Mouse (Mus musculus) limb, embryonic 11.5 days (tissue): ENCODE measurements at regions not wholly inside any gene's neighbourhood (a gene's known extent, or its start where the extent isn't known, plus 50 kb on each side); places are given as distances from the start of the nearest gene placed in this dataset.
"Not testable (repeated sequence)": the region's sequence is repeated elsewhere in the genome, so short reads cannot be mapped to it uniquely, and the experiment has no call there.

Experiments used
- ATAC-seq: fragments of 200-750 bp; cut with Nextera tagmentation; 2 replicates; pipeline ENCODE4 v1.8.0; 2017; ENCODE audit warnings: low read depth; ENCODE audit not compliant: insufficient number of reproducible peaks, low FRiP score, low TSS enrichment
- DNase-seq: peaks from one replicate; pipeline ENCODE4 v3.0.0-alpha.2; 2015; ENCODE audit warnings: low spot score
- H3K27ac ChIP-seq: fragments of 300-500 bp; sonication (generic); replicated peaks from 2 replicates; pipeline ENCODE4 v1.5.1; 2014; ENCODE audit warnings: low read depth, mild to moderate bottlenecking, low read length
- H3K27me3 ChIP-seq: fragments of 300-500 bp; sonication (generic); 2 replicates; pipeline ENCODE4 v1.6.1; 2014; ENCODE audit warnings: mild to moderate bottlenecking, low read length, mixed read lengths; ENCODE audit not compliant: control insufficient read depth, insufficient read depth
- H3K36me3 ChIP-seq: fragments of 300-500 bp; sonication (generic); 2 replicates; pipeline ENCODE4 v1.6.1; 2014; ENCODE audit warnings: mild to moderate bottlenecking, low read length, moderate library complexity, mixed read lengths; ENCODE audit not compliant: control insufficient read depth, insufficient read depth
- H3K4me1 ChIP-seq: fragments of 300-500 bp; sonication (generic); 2 replicates; pipeline ENCODE4 v1.6.1; 2014; ENCODE audit warnings: low read length, mixed read lengths; ENCODE audit not compliant: control insufficient read depth, insufficient read depth
- H3K4me2 ChIP-seq: fragments of 300-500 bp; sonication (generic); 2 replicates; pipeline ENCODE4 v1.6.1; 2014; ENCODE audit warnings: low read depth, mild to moderate bottlenecking, moderate library complexity; ENCODE audit not compliant: severe bottlenecking
- H3K4me3 ChIP-seq: fragments of 300-500 bp; sonication (generic); 2 replicates; pipeline ENCODE4 v1.5.1; 2014; ENCODE audit warnings: low read depth, low read length
- H3K9ac ChIP-seq: fragments of 300-500 bp; sonication (generic); 2 replicates; pipeline ENCODE4 v1.6.1; 2014; ENCODE audit warnings: mild to moderate bottlenecking, low read length
- H3K9me3 ChIP-seq: fragments of 300-500 bp; sonication (generic); 2 replicates; pipeline ENCODE4 v1.6.1; 2016; ENCODE audit warnings: low read length; ENCODE audit not compliant: control insufficient read depth
- WGBS: fragments of 180-500 bp; shearing (Covaris S2); extraction: QIAGEN DNeasy Blood & Tissue Kit; methylation state at CpG from one replicate; pipeline ENCODE4 v1.1.7; 2014; 5-methylcytosine and 5-hydroxymethylcytosine counted together

- ATAC-seq (no peak), DNase-seq (no peak)
- WGBS, result 75% methylated on average over 6 of the region's 6 CpGs
- Histone ChIP-seq H3K36me3 (no peaks in the 10 kb centered on the region), H3K4me3 (no peak overlapping the region), H3K9me3 (no peaks in the 10 kb centered on the region), H3K4me2 (no peak overlapping the region), H3K9ac (no peak overlapping the region), H3K27me3 (no peaks in the 10 kb centered on the region), H3K4me1 (no peaks in the 10 kb centered on the region), H3K27ac (no peak overlapping the region)
These were observed 93.4 kb upstream of the Dlg1 start for GRCm38 (mm10) chr16:31569871-31570270.

DNA sequence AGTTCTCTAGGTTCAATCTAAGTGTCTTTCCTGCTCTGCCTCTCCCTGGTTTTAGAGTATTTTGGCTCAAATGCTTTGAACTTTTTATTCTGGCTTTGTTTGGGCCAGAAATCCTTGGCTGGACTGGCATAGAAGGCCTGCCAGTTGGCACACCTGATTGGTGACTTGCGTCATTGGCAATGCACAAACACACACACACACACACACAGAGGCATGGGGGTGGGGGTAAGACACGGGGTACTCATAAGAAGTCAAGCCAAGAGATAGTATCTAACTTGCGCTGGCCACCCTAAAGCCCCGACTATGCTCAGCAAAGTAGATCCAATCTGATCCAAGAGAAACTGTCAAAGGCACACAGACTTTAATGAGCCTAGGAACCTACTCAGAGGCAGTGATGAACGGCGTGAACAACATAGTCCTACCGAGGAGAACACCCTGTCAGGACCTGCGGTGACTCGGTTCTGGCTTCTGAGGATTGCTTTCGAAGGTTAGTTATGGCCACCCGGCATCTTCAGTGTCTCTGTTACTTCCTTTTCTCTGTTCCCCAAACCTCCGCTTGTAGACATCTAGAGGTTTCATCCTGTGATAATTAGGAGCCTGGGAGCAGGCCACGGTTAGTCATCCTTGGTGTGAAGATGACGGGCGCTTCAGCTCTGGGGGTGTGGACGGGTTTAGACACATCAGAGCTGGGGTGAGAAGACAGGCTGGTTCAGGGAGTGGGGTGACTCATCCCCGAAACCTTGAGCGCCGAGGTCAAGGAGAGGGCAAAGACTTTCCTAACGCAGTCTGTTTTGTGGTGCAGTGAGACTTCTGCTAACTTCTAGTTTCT, 92.7 kb upstream of the Dlg1 start:
- ATAC-seq (no peak), DNase-seq (no peak)
- no peak overlapping the region for H3K9ac ChIP-seq
- peaks cover 1% of the 10 kb centered on the region; the same call in 1 of the 2 replicates for H3K4me1 ChIP-seq
- no peak overlapping the region for H3K4me3 ChIP-seq
- H3K27ac ChIP-seq, result no peak overlapping the region
- H3K9me3 ChIP-seq, result no peaks in the 10 kb centered on the region
- no peaks in the 10 kb centered on the region for H3K36me3 ChIP-seq
- H3K27me3 ChIP-seq, result no peaks in the 10 kb centered on the region
- WGBS, result 89% methylated on average over 20 of the region's 20 CpGs
- no peak overlapping the region for H3K4me2 ChIP-seq

DNA sequence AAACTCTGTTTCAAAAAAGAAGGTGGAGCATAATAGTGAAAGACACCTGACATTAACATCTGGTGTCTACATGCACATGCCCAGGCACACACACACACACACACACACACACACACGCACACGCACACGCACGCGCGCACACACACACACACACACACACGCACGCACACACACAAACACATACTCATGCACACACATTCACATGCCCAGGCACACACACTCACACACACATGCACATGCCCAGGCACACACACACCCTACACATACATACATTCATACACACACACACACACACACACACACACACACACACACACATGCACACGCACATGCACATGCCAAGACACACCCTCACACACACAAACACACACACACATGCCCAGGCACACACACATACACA, 89.4 kb upstream of the Dlg1 start:
- H3K36me3 ChIP-seq, H3K4me1 ChIP-seq, H3K9ac ChIP-seq, H3K27ac ChIP-seq, DNase-seq, H3K4me3 ChIP-seq, H3K27me3 ChIP-seq, H3K9me3 ChIP-seq, H3K4me2 ChIP-seq, ATAC-seq: not testable (repeated sequence)
- 92% methylated on average over 9 of the region's 9 CpGs for WGBS

- not testable (repeated sequence) for H3K4me1 ChIP-seq, H3K27ac ChIP-seq, H3K9ac ChIP-seq, H3K4me3 ChIP-seq, DNase-seq, H3K9me3 ChIP-seq, ATAC-seq, H3K36me3 ChIP-seq, H3K27me3 ChIP-seq, H3K4me2 ChIP-seq
- WGBS, result 41% methylated on average over 11 of the region's 11 CpGs
These were observed 87.6 kb upstream of the Dlg1 start for GRCm38 (mm10) chr16:31575646-31576045.

DNA sequence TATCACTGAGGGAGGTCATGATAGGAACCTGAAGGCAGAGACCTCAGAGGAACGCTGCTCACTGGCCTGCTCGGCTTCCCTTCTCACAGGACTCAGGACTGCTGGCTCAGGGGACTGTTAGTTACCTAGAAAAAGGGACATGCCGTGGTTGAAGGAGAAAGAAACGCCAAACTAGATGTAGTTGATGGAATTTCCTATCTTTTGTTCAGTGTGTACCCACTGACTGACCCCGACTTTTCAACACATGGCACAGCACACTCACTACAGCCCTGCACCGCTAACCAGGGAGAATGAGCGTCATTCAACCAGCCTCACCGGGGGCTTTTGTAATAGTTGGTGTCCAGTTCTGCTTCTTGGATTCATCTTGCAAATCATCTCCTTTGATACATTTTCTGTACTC, 86.8 kb upstream of the Dlg1 start:
- no peaks in the 10 kb centered on the region for H3K36me3 ChIP-seq
- no peaks in the 10 kb centered on the region for H3K27me3 ChIP-seq
- 85% methylated on average over 8 of the region's 8 CpGs for WGBS
- H3K4me1 ChIP-seq, result peaks cover 6% of the 10 kb centered on the region; the same call in 1 of the 2 replicates
- no peak overlapping the region for H3K27ac ChIP-seq
- no peak overlapping the region for H3K9ac ChIP-seq
- H3K4me3 ChIP-seq, result no peak overlapping the region
- no peaks in the 10 kb centered on the region for H3K9me3 ChIP-seq
- ATAC-seq (no peak), DNase-seq (no peak)
- H3K4me2 ChIP-seq, result no peak overlapping the region

DNA sequence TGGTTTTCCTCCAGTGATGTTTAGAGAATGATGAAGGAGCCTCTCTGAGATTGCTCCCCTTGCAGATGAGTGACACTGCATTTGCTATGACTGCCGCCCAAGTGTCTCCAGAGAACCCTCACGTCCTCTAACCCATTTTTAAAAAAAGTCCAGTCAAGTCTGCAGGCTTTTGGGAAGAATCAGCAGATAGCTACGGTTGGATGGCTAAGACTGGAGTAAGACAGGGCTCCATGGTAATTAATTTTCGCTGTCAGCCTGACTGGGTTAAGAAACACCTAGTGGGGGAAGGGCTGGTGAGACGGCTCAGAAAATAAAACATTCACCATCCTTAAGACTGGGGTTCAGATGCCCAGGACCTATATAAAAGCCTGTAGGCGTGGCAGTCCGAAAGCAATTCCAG, 85.9 kb upstream of the Dlg1 start:
- H3K9me3 ChIP-seq, result no peaks in the 10 kb centered on the region
- no peak overlapping the region for H3K4me2 ChIP-seq
- H3K36me3 ChIP-seq, result no peaks in the 10 kb centered on the region
- no peak overlapping the region for H3K4me3 ChIP-seq
- no peaks in the 10 kb centered on the region for H3K27me3 ChIP-seq
- peaks cover 6% of the 10 kb centered on the region; the same call in 1 of the 2 replicates for H3K4me1 ChIP-seq
- no peak overlapping the region for H3K9ac ChIP-seq
- no peak overlapping the region for H3K27ac ChIP-seq
- WGBS, result 62% methylated on average over 7 of the region's 7 CpGs
- no peak for ATAC-seq
- DNase-seq, result no peak

GRCm38 (mm10) chr16:31579318-31579717, 83.9 kb upstream of the Dlg1 start:
- Histone ChIP-seq H3K9ac (no peak overlapping the region), H3K4me1 (peaks cover 6% of the 10 kb centered on the region; the same call in 1 of the 2 replicates), H3K4me2 (no peak overlapping the region), H3K36me3 (no peaks in the 10 kb centered on the region), H3K27me3 (no peaks in the 10 kb centered on the region), H3K9me3 (no peaks in the 10 kb centered on the region), H3K4me3 (no peak overlapping the region), H3K27ac (no peak overlapping the region)
- no peak for DNase-seq
- no peak for ATAC-seq
- 94% methylated on average over 3 of the region's 3 CpGs for WGBS

DNA sequence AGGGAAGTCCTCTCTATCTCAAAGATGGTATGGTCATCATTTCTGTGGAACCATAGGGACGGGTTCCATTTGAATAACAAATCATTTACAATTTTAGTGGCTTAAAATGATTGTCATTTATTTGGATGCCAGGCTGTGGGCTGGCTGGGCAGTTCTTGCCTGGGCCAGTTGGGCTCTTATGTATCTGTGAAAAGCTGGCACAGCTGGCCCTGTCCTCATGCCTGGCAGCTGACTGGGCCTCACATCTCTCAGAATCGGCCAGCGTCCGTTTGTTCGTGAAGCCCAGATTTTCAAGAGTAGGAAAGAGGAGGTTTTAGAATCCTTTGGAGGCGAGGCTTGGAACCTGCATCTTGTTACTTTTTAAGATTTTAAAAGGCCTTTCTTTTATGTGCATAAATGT, 82.5 kb upstream of the Dlg1 start:
- DNase-seq (no peak), ATAC-seq (no peak)
- H3K4me2 ChIP-seq, result no peak overlapping the region
- no peak overlapping the region for H3K4me3 ChIP-seq
- H3K4me1 ChIP-seq, result 0 out of 2 replicates have a peak, but pooled peaks cover 4% of the 10 kb centered on the region
- no peak overlapping the region for H3K27ac ChIP-seq
- H3K36me3 ChIP-seq, result no peaks in the 10 kb centered on the region
- 88% methylated on average over 6 of the region's 6 CpGs for whole genome bisulfite sequencing
- no peaks in the 10 kb centered on the region for H3K27me3 ChIP-seq
- H3K9me3 ChIP-seq, result no peaks in the 10 kb centered on the region
- H3K9ac ChIP-seq, result no peak overlapping the region

DNA sequence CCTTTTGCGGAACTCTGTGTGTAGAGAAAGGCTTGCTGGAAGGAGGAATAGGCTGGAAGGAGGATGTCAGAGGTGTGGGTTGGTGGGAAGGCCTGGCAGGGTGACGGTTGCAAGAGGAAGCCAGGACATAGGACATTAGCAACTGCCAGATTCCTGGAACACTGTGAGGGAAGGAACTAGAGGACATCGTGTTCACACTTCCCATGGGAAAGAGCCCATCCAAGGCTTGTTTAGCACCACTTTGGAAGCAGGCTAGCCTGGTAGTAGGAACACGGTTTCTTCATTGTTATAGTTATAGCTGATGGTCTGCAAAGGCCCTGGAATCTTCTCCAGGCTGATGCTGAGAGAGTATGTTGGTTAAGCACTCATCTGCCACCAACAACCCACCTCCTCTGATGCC, 80.4 kb upstream of the Dlg1 start:
- no peak overlapping the region for H3K9ac ChIP-seq
- H3K9me3 ChIP-seq, result no peaks in the 10 kb centered on the region
- ATAC-seq, result no peak
- WGBS, result 83% methylated on average over 4 of the region's 4 CpGs
- no peaks in the 10 kb centered on the region for H3K36me3 ChIP-seq
- no peaks in the 10 kb centered on the region for H3K4me1 ChIP-seq
- H3K4me3 ChIP-seq, result no peak overlapping the region
- no peak for DNase-seq
- H3K27me3 ChIP-seq, result no peaks in the 10 kb centered on the region
- H3K27ac ChIP-seq, result no peak overlapping the region
- no peak overlapping the region for H3K4me2 ChIP-seq
